Comparison of ENCODE assay signal across 9 mouse cellular contexts in the genomic region with DNA sequence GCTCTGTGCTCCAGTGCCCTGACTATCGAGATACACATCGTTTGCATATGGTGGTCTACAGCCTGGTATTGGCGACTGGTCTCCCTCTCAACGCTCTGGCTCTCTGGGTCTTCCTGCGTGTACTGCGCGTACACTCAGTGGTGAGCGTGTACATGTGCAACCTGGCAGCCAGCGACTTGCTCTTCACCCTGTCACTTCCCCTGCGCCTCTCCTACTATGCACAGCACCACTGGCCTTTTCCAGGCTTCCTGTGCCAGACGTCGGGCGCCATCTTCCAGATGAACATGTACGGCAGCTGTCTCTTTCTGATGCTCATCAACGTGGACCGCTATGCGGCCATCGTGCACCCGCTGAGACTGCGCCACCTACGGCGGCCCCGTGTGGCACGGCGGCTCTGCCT. TPM values are rescaled to one million over a fixed set of nuclear protein-coding genes. Genes with fewer than 3 reads are reported as not detected.
A peak's percentile ranks its signal among the peaks of the same experiment; 100 is the strongest.
DNase-seq lines count a peak whose midpoint lies in the region; ATAC-seq and TF ChIP-seq lines count a peak whose summit lies in the region.
"Had no signal": no experiment of that assay in that cellular context is flagged by ENCODE, and none has a peak within 500 bp of the region (broad histone marks: within the 10 kb centered on the region; RNA-seq: fewer than 3 reads in every experiment).

No protein-coding gene starts in this region.

- no peak for DNase-seq in layer of hippocampus, adult 2 months (ENCODE audit: low spot score in 2 of 2)
- DNase-seq in layer of hippocampus, postnatal 10 days (ENCODE audit: low spot score in 2 of 2): no peak
- no peak for DNase-seq in forebrain, embryonic 10.5 days (ENCODE audit: extremely low spot score, low spot score)
- DNase-seq in urinary bladder, postnatal 14 days (ENCODE audit: low spot score): no peak
- DNase-seq in frontal cortex, postnatal 25 days (ENCODE audit: low spot score in 2 of 2): no peak
- no peak for DNase-seq in gastrocnemius, adult 8-10 months (ENCODE audit: low spot score in 2 of 2)
- DNase-seq: thymus, adult 2 months had no signal

- 28% methylated on average over 25 of the region's 25 CpGs for WGBS in forebrain, embryonic 10.5 days
- 25% methylated on average over 25 of the region's 25 CpGs for WGBS in intestine, embryonic 16.5 days
- 22% methylated on average over 25 of the region's 25 CpGs for WGBS in neural tube, embryonic 13.5 days

- peak overlapping the region; percentile 47 for H3K4me3 ChIP-seq in layer of hippocampus, adult 2 months
- peak overlapping the region; percentile 54 for H3K4me3 ChIP-seq in forebrain, embryonic 10.5 days
- H3K4me3 ChIP-seq in intestine, embryonic 16.5 days (ENCODE audit: low read length): peak overlapping the region; percentile 49
- H3K4me3 ChIP-seq in neural tube, embryonic 13.5 days: peak overlapping the region; percentile 44

- H3K4me2 ChIP-seq in intestine, embryonic 16.5 days (ENCODE audit: low read depth, low read length): peak overlapping the region; percentile 88
- peak overlapping the region; percentile 68 for H3K4me2 ChIP-seq in neural tube, embryonic 13.5 days

- no peaks in the 10 kb centered on the region for H3K36me3 ChIP-seq in forebrain, embryonic 10.5 days (replicated peaks)
- H3K36me3 ChIP-seq in intestine, embryonic 16.5 days (ENCODE audit: control insufficient read depth, insufficient read depth, low read length): no peaks in the 10 kb centered on the region
- no peaks in the 10 kb centered on the region for H3K36me3 ChIP-seq in neural tube, embryonic 13.5 days

- TF ChIP-seq CTCF in layer of hippocampus, adult 2 months (conservative IDR thresholded peaks at IDR 0.05): no peak

- peak; percentile 23; the same call in 1 of the 2 replicates for ATAC-seq in intestine, embryonic 16.5 days
- peak; percentile 57 for ATAC-seq in neural tube, embryonic 13.5 days (ENCODE audit: low read depth)

- H3K4me1 ChIP-seq in forebrain, embryonic 10.5 days: peaks cover 24% of the 10 kb centered on the region
- peaks cover 20% of the 10 kb centered on the region for H3K4me1 ChIP-seq in intestine, embryonic 16.5 days (ENCODE audit: control insufficient read depth, insufficient read depth, low read length)
- peaks cover 15% of the 10 kb centered on the region for H3K4me1 ChIP-seq in neural tube, embryonic 13.5 days (replicated peaks)

- peaks cover 34% of the 10 kb centered on the region for H3K27me3 ChIP-seq in forebrain, embryonic 10.5 days (ENCODE audit: poor library complexity, severe bottlenecking)
- H3K27me3 ChIP-seq in intestine, embryonic 16.5 days (replicated peaks; ENCODE audit: control insufficient read depth, insufficient read depth, low read length): no peaks in the 10 kb centered on the region
- H3K27me3 ChIP-seq in neural tube, embryonic 13.5 days: no peaks in the 10 kb centered on the region

- no peaks in the 10 kb centered on the region for H3K9me3 ChIP-seq in forebrain, embryonic 10.5 days
- H3K9me3 ChIP-seq in intestine, embryonic 16.5 days (ENCODE audit: control insufficient read depth, low read length): no peaks in the 10 kb centered on the region
- H3K9me3 ChIP-seq in neural tube, embryonic 13.5 days: no peaks in the 10 kb centered on the region

- H3K9ac ChIP-seq in intestine, embryonic 16.5 days (ENCODE audit: low read depth, low read length): peak overlapping the region; percentile 71
- H3K9ac ChIP-seq in neural tube, embryonic 13.5 days: peak overlapping the region; percentile 72

- H3K27ac ChIP-seq in layer of hippocampus, adult 2 months: peak overlapping the region; percentile 74
- peak overlapping the region; percentile 86 for H3K27ac ChIP-seq in forebrain, embryonic 10.5 days
- peak overlapping the region; percentile 79 for H3K27ac ChIP-seq in intestine, embryonic 16.5 days (ENCODE audit: low read length)
- H3K27ac ChIP-seq in neural tube, embryonic 13.5 days (replicated peaks): peak overlapping the region; percentile 94

RNA-seq across cellular contexts. Expression of a gene that starts 13.7 kb away (rescaled TPM):
- total RNA-seq in layer of hippocampus, adult 2 months (2021): 1 to 10 TPM in 1 of 2 experiments, under 1 TPM in 1; 0.61 to 1.1 TPM
- 1 to 10 TPM; 1.1 to 1.4 TPM for total RNA-seq in layer of hippocampus, postnatal 10 days (2021)
- polyA plus RNA-seq in forebrain, embryonic 10.5 days (2016; fragmentation: Nextera tagmentation; extraction: Ambion mirVana): 0.22 and 0.30 TPM in 2 replicates
- polyA plus RNA-seq in intestine, embryonic 16.5 days (2015; fragmentation: Nextera tagmentation; extraction: Ambion mirVana): 9.4 and 9.7 TPM in 2 replicates
- polyA plus RNA-seq in neural tube, embryonic 13.5 days (2015; fragmentation: Nextera tagmentation; extraction: Ambion mirVana): 0.43 and 0.77 TPM in 2 replicates
- under 1 TPM in 1 of 4 experiments, not detected in 3; 0.20 TPM for total RNA-seq in gastrocnemius, adult 8-10 months (2022)

RNA-seq across cellular contexts. Expression of a gene that starts 14.4 kb away (rescaled TPM):
- 100 to 1,000 TPM; 176 to 185 TPM for total RNA-seq in layer of hippocampus, adult 2 months (2021)
- 100 to 1,000 TPM; 176 to 195 TPM for total RNA-seq in layer of hippocampus, postnatal 10 days (2021)
- 91.0 and 99.4 TPM in 2 replicates for polyA plus RNA-seq in forebrain, embryonic 10.5 days (2016; fragmentation: Nextera tagmentation; extraction: Ambion mirVana)
- 41.3 and 44.8 TPM in 2 replicates for polyA plus RNA-seq in intestine, embryonic 16.5 days (2015; fragmentation: Nextera tagmentation; extraction: Ambion mirVana)
- polyA plus RNA-seq in neural tube, embryonic 13.5 days (2015; fragmentation: Nextera tagmentation; extraction: Ambion mirVana): 89.0 and 107 TPM in 2 replicates
- total RNA-seq in gastrocnemius, adult 8-10 months (2022): 10 to 100 TPM; 72.6 to 77.3 (median 74.3) TPM

RNA-seq across cellular contexts. Expression of a gene that starts 31.9 kb away (rescaled TPM):
- total RNA-seq in layer of hippocampus, adult 2 months (2021): 10 to 100 TPM; 15.9 to 19.2 TPM
- total RNA-seq in layer of hippocampus, postnatal 10 days (2021): 1 to 10 TPM; 7.0 to 9.2 TPM
- 12.8 and 12.9 TPM in 2 replicates for polyA plus RNA-seq in forebrain, embryonic 10.5 days (2016; fragmentation: Nextera tagmentation; extraction: Ambion mirVana)
- 9.8 and 10.6 TPM in 2 replicates for polyA plus RNA-seq in intestine, embryonic 16.5 days (2015; fragmentation: Nextera tagmentation; extraction: Ambion mirVana)
- 19.0 and 21.0 TPM in 2 replicates for polyA plus RNA-seq in neural tube, embryonic 13.5 days (2015; fragmentation: Nextera tagmentation; extraction: Ambion mirVana)
- 1 to 10 TPM in 3 of 4 experiments, under 1 TPM in 1; 0.97 to 2.5 (median 1.5) TPM for total RNA-seq in gastrocnemius, adult 8-10 months (2022)

RNA-seq across cellular contexts. Expression of a gene that starts 41.8 kb away (rescaled TPM):
- 10 to 100 TPM; 60.1 to 63.2 TPM for total RNA-seq in layer of hippocampus, adult 2 months (2021)
- total RNA-seq in layer of hippocampus, postnatal 10 days (2021): 10 to 100 TPM; 57.4 to 62.4 TPM
- 117 and 121 TPM in 2 replicates for polyA plus RNA-seq in forebrain, embryonic 10.5 days (2016; fragmentation: Nextera tagmentation; extraction: Ambion mirVana)
- 96.0 and 105 TPM in 2 replicates for polyA plus RNA-seq in intestine, embryonic 16.5 days (2015; fragmentation: Nextera tagmentation; extraction: Ambion mirVana)
- 147 and 148 TPM in 2 replicates for polyA plus RNA-seq in neural tube, embryonic 13.5 days (2015; fragmentation: Nextera tagmentation; extraction: Ambion mirVana)
- total RNA-seq in gastrocnemius, adult 8-10 months (2022): 10 to 100 TPM; 19.8 to 22.3 (median 20.7) TPM

RNA-seq across cellular contexts. Expression of a gene that starts 50.3 kb away (rescaled TPM):
- total RNA-seq in layer of hippocampus, adult 2 months (2021): 10 to 100 TPM; 30.8 to 31.7 TPM
- total RNA-seq in layer of hippocampus, postnatal 10 days (2021): 10 to 100 TPM; 35.9 to 36.1 TPM
- polyA plus RNA-seq in forebrain, embryonic 10.5 days (2016; fragmentation: Nextera tagmentation; extraction: Ambion mirVana): 101 and 103 TPM in 2 replicates
- polyA plus RNA-seq in intestine, embryonic 16.5 days (2015; fragmentation: Nextera tagmentation; extraction: Ambion mirVana): 59.5 and 66.8 TPM in 2 replicates
- 44.5 and 45.3 TPM in 2 replicates for polyA plus RNA-seq in neural tube, embryonic 13.5 days (2015; fragmentation: Nextera tagmentation; extraction: Ambion mirVana)
- total RNA-seq in gastrocnemius, adult 8-10 months (2022): 10 to 100 TPM; 16.3 to 21.1 (median 19.0) TPM
